Mouse (Mus musculus): ENCODE data around the gene Cdc42ep1. TPM values are rescaled to one million over a fixed set of nuclear protein-coding genes. Genes with fewer than 3 reads are reported as not detected.

Gene Cdc42ep1
- polyA plus RNA-seq, 1 experiment from 2014 or later = 30.1 TPM

GRCm38 (mm10) chr15:78880432-78880831 is 38.0 kb downstream of the Cdc42ep1 start:
- H3K27me3 ChIP-seq (ENCODE audit: control insufficient read depth, insufficient read depth, low read length) = no peaks in the 10 kb centered on the region
- H3K36me3 ChIP-seq (ENCODE audit: control insufficient read depth, insufficient read depth, low read length) = peaks cover 58% of the 10 kb centered on the region
- H3K4me2 ChIP-seq (ENCODE audit: low read length) = no peak overlapping the region
- peaks cover 14 to 28% of the 10 kb centered on the region in 2 experiments for H3K4me1 ChIP-seq (ENCODE audit: control insufficient read depth in 2 of 2, insufficient read depth in 2 of 2, low read length in 2 of 2)
- H3K4me3 ChIP-seq (ENCODE audit: control insufficient read depth in 1 of 2, insufficient read depth in 1 of 2, low read depth in 1 of 2, low read length in 2 of 2) = no peak overlapping the region
- no peaks in the 10 kb centered on the region for H3K9me3 ChIP-seq (ENCODE audit: control insufficient read depth, low read length)
- no peak for ATAC-seq (ENCODE audit: insufficient number of reproducible peaks, insufficient read depth, low FRiP score, low read depth)
- 91% methylated on average over 8 of the region's 8 CpGs for WGBS
- no peak overlapping the region for H3K9ac ChIP-seq (ENCODE audit: low read length)
- H3K27ac ChIP-seq (replicated peaks in 1 of 2; ENCODE audit: control insufficient read depth in 1 of 2, insufficient read depth in 1 of 2, low read depth in 2 of 2, low read length in 2 of 2) = no peak overlapping the region

GRCm38 (mm10) chr15:78881828-78882227 is 39.4 kb downstream of the Cdc42ep1 start:
- Histone ChIP-seq H3K4me2 (ENCODE audit: low read length) (no peak overlapping the region), H3K27ac (replicated peaks in 1 of 2; ENCODE audit: control insufficient read depth in 1 of 2, insufficient read depth in 1 of 2, low read depth in 2 of 2, low read length in 2 of 2) (no peak overlapping the region), H3K9me3 (ENCODE audit: control insufficient read depth, low read length) (no peaks in the 10 kb centered on the region), H3K9ac (ENCODE audit: low read length) (no peak overlapping the region), H3K4me3 (ENCODE audit: control insufficient read depth in 1 of 2, insufficient read depth in 1 of 2, low read depth in 1 of 2, low read length in 2 of 2) (no peak overlapping the region), H3K27me3 (ENCODE audit: control insufficient read depth, insufficient read depth, low read length) (no peaks in the 10 kb centered on the region), H3K36me3 (ENCODE audit: control insufficient read depth, insufficient read depth, low read length) (peaks cover 72% of the 10 kb centered on the region), H3K4me1 (ENCODE audit: control insufficient read depth in 2 of 2, insufficient read depth in 2 of 2, low read length in 2 of 2) (peaks cover 10 to 18% of the 10 kb centered on the region in 2 experiments)
- WGBS = 76% methylated on average over 3 of the region's 3 CpGs
- no peak for ATAC-seq (ENCODE audit: insufficient number of reproducible peaks, insufficient read depth, low FRiP score, low read depth)

- no peak overlapping the region; a peak in 1 of 4 replicates for H3K27ac ChIP-seq (replicated peaks in 1 of 2; ENCODE audit: control insufficient read depth in 1 of 2, insufficient read depth in 1 of 2, low read depth in 2 of 2, low read length in 2 of 2)
- H3K4me1 ChIP-seq (ENCODE audit: control insufficient read depth in 2 of 2, insufficient read depth in 2 of 2, low read length in 2 of 2) = peaks cover 29 to 42% of the 10 kb centered on the region in 2 experiments
- 39% methylated on average over 13 of the region's 13 CpGs for WGBS
- no peak for ATAC-seq (ENCODE audit: insufficient number of reproducible peaks, insufficient read depth, low FRiP score, low read depth)
- no peaks in the 10 kb centered on the region for H3K9me3 ChIP-seq (ENCODE audit: control insufficient read depth, low read length)
- H3K4me2 ChIP-seq (ENCODE audit: low read length) = no peak overlapping the region
- H3K9ac ChIP-seq (ENCODE audit: low read length) = no peak overlapping the region; the same call in 1 of the 2 replicates
- H3K36me3 ChIP-seq (ENCODE audit: control insufficient read depth, insufficient read depth, low read length) = peaks cover 90% of the 10 kb centered on the region
- no peak overlapping the region for H3K4me3 ChIP-seq (ENCODE audit: control insufficient read depth in 1 of 2, insufficient read depth in 1 of 2, low read depth in 1 of 2, low read length in 2 of 2)
- H3K27me3 ChIP-seq (ENCODE audit: control insufficient read depth, insufficient read depth, low read length) = no peaks in the 10 kb centered on the region
Observed at GRCm38 (mm10) chr15:78889401-78889853, 47.0 kb downstream of the Cdc42ep1 start.

- H3K27me3 ChIP-seq (ENCODE audit: control insufficient read depth, insufficient read depth, low read length) = no peaks in the 10 kb centered on the region
- H3K4me3 ChIP-seq (ENCODE audit: control insufficient read depth in 1 of 2, insufficient read depth in 1 of 2, low read depth in 1 of 2, low read length in 2 of 2) = no peak overlapping the region
- H3K27ac ChIP-seq (replicated peaks in 1 of 2; ENCODE audit: control insufficient read depth in 1 of 2, insufficient read depth in 1 of 2, low read depth in 2 of 2, low read length in 2 of 2) = peak overlapping the region in 1 of 2 experiments; percentile 45; a peak in 2 of 4 replicates
- H3K4me2 ChIP-seq (ENCODE audit: low read length) = no peak overlapping the region
- H3K9ac ChIP-seq (ENCODE audit: low read length) = peak overlapping the region; percentile 30; the same call in 1 of the 2 replicates
- peaks cover 47 to 68% of the 10 kb centered on the region in 2 experiments for H3K4me1 ChIP-seq (ENCODE audit: control insufficient read depth in 2 of 2, insufficient read depth in 2 of 2, low read length in 2 of 2)
- ATAC-seq (ENCODE audit: insufficient number of reproducible peaks, insufficient read depth, low FRiP score, low read depth) = no peak
- 31% methylated on average over 7 of the region's 7 CpGs for WGBS
- H3K9me3 ChIP-seq (ENCODE audit: control insufficient read depth, low read length) = no peaks in the 10 kb centered on the region
- H3K36me3 ChIP-seq (ENCODE audit: control insufficient read depth, insufficient read depth, low read length) = peaks cover 71% of the 10 kb centered on the region
Observed at GRCm38 (mm10) chr15:78892440-78892839, 50.0 kb downstream of the Cdc42ep1 start.

- peaks cover 53% of the 10 kb centered on the region for H3K36me3 ChIP-seq (ENCODE audit: control insufficient read depth, insufficient read depth, low read length)
- H3K4me3 ChIP-seq (ENCODE audit: control insufficient read depth in 1 of 2, insufficient read depth in 1 of 2, low read depth in 1 of 2, low read length in 2 of 2) = no peak overlapping the region
- peak overlapping the region; percentile 45 to 72; a peak in 3 of 4 replicates for H3K27ac ChIP-seq (replicated peaks in 1 of 2; ENCODE audit: control insufficient read depth in 1 of 2, insufficient read depth in 1 of 2, low read depth in 2 of 2, low read length in 2 of 2)
- H3K9ac ChIP-seq (ENCODE audit: low read length) = peak overlapping the region; percentile 43
- WGBS = 66% methylated on average over 13 of the region's 13 CpGs
- no peaks in the 10 kb centered on the region for H3K9me3 ChIP-seq (ENCODE audit: control insufficient read depth, low read length)
- H3K4me1 ChIP-seq (ENCODE audit: control insufficient read depth in 2 of 2, insufficient read depth in 2 of 2, low read length in 2 of 2) = peaks cover 52 to 70% of the 10 kb centered on the region in 2 experiments
- ATAC-seq (ENCODE audit: insufficient number of reproducible peaks, insufficient read depth, low FRiP score, low read depth) = no peak
- H3K4me2 ChIP-seq (ENCODE audit: low read length) = no peak overlapping the region
- no peaks in the 10 kb centered on the region for H3K27me3 ChIP-seq (ENCODE audit: control insufficient read depth, insufficient read depth, low read length)
Observed at GRCm38 (mm10) chr15:78894726-78895125, 52.3 kb downstream of the Cdc42ep1 start.

GRCm38 (mm10) chr15:78895741-78896140 is 53.3 kb downstream of the Cdc42ep1 start:
- WGBS = 86% methylated on average over 2 of the region's 2 CpGs
- no peak overlapping the region for H3K27ac ChIP-seq (replicated peaks in 1 of 2; ENCODE audit: control insufficient read depth in 1 of 2, insufficient read depth in 1 of 2, low read depth in 2 of 2, low read length in 2 of 2)

GRCm38 (mm10) chr15:78896149-78896548 is 53.7 kb downstream of the Cdc42ep1 start:
- H3K4me1 ChIP-seq (ENCODE audit: control insufficient read depth in 2 of 2, insufficient read depth in 2 of 2, low read length in 2 of 2) = peaks cover 58 to 79% of the 10 kb centered on the region in 2 experiments
- H3K27me3 ChIP-seq (ENCODE audit: control insufficient read depth, insufficient read depth, low read length) = no peaks in the 10 kb centered on the region
- 80% methylated on average over 3 of the region's 3 CpGs for WGBS
- no peak overlapping the region for H3K4me3 ChIP-seq (ENCODE audit: control insufficient read depth in 1 of 2, insufficient read depth in 1 of 2, low read depth in 1 of 2, low read length in 2 of 2)
- peaks cover 40% of the 10 kb centered on the region for H3K36me3 ChIP-seq (ENCODE audit: control insufficient read depth, insufficient read depth, low read length)
- H3K9me3 ChIP-seq (ENCODE audit: control insufficient read depth, low read length) = no peaks in the 10 kb centered on the region
- H3K27ac ChIP-seq (replicated peaks in 1 of 2; ENCODE audit: control insufficient read depth in 1 of 2, insufficient read depth in 1 of 2, low read depth in 2 of 2, low read length in 2 of 2) = no peak overlapping the region
- no peak for ATAC-seq (ENCODE audit: insufficient number of reproducible peaks, insufficient read depth, low FRiP score, low read depth)
- H3K4me2 ChIP-seq (ENCODE audit: low read length) = no peak overlapping the region
- no peak overlapping the region; the same call in 1 of the 2 replicates for H3K9ac ChIP-seq (ENCODE audit: low read length)

More at GRCm38 (mm10) chr15:78895741-78896140, 53.3 kb downstream of the Cdc42ep1 start:
- Histone ChIP-seq H3K4me1 (ENCODE audit: control insufficient read depth in 2 of 2, insufficient read depth in 2 of 2, low read length in 2 of 2) (peaks cover 54 to 75% of the 10 kb centered on the region in 2 experiments), H3K9ac (ENCODE audit: low read length) (no peak overlapping the region; the same call in 1 of the 2 replicates), H3K36me3 (ENCODE audit: control insufficient read depth, insufficient read depth, low read length) (peaks cover 44% of the 10 kb centered on the region), H3K27me3 (ENCODE audit: control insufficient read depth, insufficient read depth, low read length) (no peaks in the 10 kb centered on the region), H3K9me3 (ENCODE audit: control insufficient read depth, low read length) (no peaks in the 10 kb centered on the region), H3K4me2 (ENCODE audit: low read length) (no peak overlapping the region), H3K4me3 (ENCODE audit: control insufficient read depth in 1 of 2, insufficient read depth in 1 of 2, low read depth in 1 of 2, low read length in 2 of 2) (no peak overlapping the region)
- no peak for ATAC-seq (ENCODE audit: insufficient number of reproducible peaks, insufficient read depth, low FRiP score, low read depth)

GRCm38 (mm10) chr15:78897488-78897887 is 55.1 kb downstream of the Cdc42ep1 start:
- WGBS = 78% methylated on average over 4 of the region's 4 CpGs
- Histone ChIP-seq H3K9ac (ENCODE audit: low read length) (no peak overlapping the region; the same call in 1 of the 2 replicates), H3K9me3 (ENCODE audit: control insufficient read depth, low read length) (no peaks in the 10 kb centered on the region), H3K4me3 (ENCODE audit: control insufficient read depth in 1 of 2, insufficient read depth in 1 of 2, low read depth in 1 of 2, low read length in 2 of 2) (no peak overlapping the region), H3K27me3 (ENCODE audit: control insufficient read depth, insufficient read depth, low read length) (no peaks in the 10 kb centered on the region), H3K27ac (replicated peaks in 1 of 2; ENCODE audit: control insufficient read depth in 1 of 2, insufficient read depth in 1 of 2, low read depth in 2 of 2, low read length in 2 of 2) (no peak overlapping the region; a peak in 1 of 4 replicates), H3K4me2 (ENCODE audit: low read length) (no peak overlapping the region), H3K4me1 (ENCODE audit: control insufficient read depth in 2 of 2, insufficient read depth in 2 of 2, low read length in 2 of 2) (peaks cover 55 to 74% of the 10 kb centered on the region in 2 experiments), H3K36me3 (ENCODE audit: control insufficient read depth, insufficient read depth, low read length) (peaks cover 35% of the 10 kb centered on the region)
- ATAC-seq (ENCODE audit: insufficient number of reproducible peaks, insufficient read depth, low FRiP score, low read depth) = no peak
